Mouse (Mus musculus) lung, adult 2 months (tissue): ENCODE measurements around the gene Ube2n. TPM values are rescaled to one million over a fixed set of nuclear protein-coding genes. Genes with fewer than 3 reads are reported as not detected.

Source experiments
- DNase-seq: peaks from one replicate; pipeline ENCODE4 v3.0.0; 2022
- H3K4me1 ChIP-seq: fragments of 200-500 bp; 2 replicates; pipeline ENCODE4 v1.6.1; 2011; ENCODE audit warnings: low read length; ENCODE audit not compliant: control insufficient read depth, insufficient read depth
- H3K4me3 ChIP-seq: fragments of 200-500 bp; replicated peaks from 2 replicates; pipeline ENCODE3; 2011; ENCODE audit warnings: low read depth, mild to moderate bottlenecking, control low read depth, low read length; ENCODE audit errors: extremely low read depth
- CTCF ChIP-seq: fragments of 200-500 bp; IDR thresholded peaks from 2 replicates; pipeline ENCODE4 v1.5.1; 2011; ENCODE audit warnings: mild to moderate bottlenecking, low read length, control low read depth; ENCODE audit not compliant: insufficient read depth
- POLR2A ChIP-seq: fragments of 200-500 bp; IDR thresholded peaks from 2 replicates; pipeline ENCODE4 v1.6.1; 2011; ENCODE audit warnings: low read depth, mild to moderate bottlenecking, control low read depth, low read length, borderline replicate concordance; ENCODE audit errors: extremely low read depth
- WGBS: fragments of 180-500 bp; shearing (Covaris S2); methylation state at CpG from one replicate; pipeline ENCODE4 v1.1.7; 2018; 5-methylcytosine and 5-hydroxymethylcytosine counted together
- polyA plus RNA-seq: library from polyadenylated mRNA; depleted of rRNA; stranded (reverse); fragments of >200 nt; gene quantifications from 2 replicates; pipeline ENCODE4 v1.2.3, GENCODE M21; 2012; rRNA removed

The Ube2n gene
- polyA plus RNA-seq, 1 experiment = 41.1 TPM

DNA sequence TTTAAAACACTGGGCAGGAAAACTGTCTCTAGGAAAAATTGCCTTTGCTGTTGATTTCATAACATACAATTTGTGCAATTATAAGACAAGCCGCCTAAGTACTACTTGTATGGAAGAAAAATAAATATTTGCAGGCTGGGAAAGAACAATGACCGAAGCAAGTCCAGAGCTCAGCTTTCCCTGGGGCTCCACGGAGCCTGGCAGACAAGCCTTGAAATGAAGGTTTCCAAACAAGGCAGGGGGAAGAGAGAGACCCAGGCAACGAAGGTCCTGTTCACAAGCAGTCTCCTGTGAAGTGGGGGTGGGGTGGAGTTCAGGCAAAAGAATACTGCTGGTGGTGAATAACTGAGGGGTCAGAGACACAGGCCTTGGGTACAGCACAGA lies 62.6 kb downstream of the Ube2n start:
- Histone ChIP-seq H3K4me3 (no peak overlapping the region), H3K4me1 (no peaks in the 10 kb centered on the region; the same call in 1 of the 2 replicates)
- TF ChIP-seq POLR2A = no peak
- whole genome bisulfite sequencing = 36% methylated on average over 4 of the region's 4 CpGs
- peak; percentile 20 for DNase-seq

DNA sequence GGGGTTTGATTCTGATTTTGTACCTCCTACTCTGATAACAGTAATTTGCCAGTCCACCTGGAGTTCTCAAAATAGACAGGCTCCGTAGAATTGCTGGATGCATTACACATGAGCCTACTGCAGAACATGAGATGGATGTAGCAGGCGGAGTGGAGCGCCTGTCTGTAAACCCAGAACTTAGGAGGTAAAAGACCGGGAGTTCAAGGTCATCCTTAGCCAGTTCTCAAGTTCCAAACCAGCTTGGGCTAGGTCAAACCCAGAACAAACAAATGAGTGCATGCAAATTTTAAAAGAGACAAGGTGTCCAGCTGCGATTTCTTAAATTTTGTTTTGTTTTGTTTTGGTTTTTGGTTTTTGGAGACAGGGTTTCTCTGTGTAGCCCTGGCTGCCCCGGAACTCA lies 70.6 kb downstream of the Ube2n start:
- H3K4me3 ChIP-seq = no peak overlapping the region
- no peaks in the 10 kb centered on the region for H3K4me1 ChIP-seq
- TF ChIP-seq CTCF = no peak
- no peak for TF ChIP-seq POLR2A
- WGBS = 92% methylated on average over 6 of the region's 6 CpGs
- no peak for DNase-seq

DNA sequence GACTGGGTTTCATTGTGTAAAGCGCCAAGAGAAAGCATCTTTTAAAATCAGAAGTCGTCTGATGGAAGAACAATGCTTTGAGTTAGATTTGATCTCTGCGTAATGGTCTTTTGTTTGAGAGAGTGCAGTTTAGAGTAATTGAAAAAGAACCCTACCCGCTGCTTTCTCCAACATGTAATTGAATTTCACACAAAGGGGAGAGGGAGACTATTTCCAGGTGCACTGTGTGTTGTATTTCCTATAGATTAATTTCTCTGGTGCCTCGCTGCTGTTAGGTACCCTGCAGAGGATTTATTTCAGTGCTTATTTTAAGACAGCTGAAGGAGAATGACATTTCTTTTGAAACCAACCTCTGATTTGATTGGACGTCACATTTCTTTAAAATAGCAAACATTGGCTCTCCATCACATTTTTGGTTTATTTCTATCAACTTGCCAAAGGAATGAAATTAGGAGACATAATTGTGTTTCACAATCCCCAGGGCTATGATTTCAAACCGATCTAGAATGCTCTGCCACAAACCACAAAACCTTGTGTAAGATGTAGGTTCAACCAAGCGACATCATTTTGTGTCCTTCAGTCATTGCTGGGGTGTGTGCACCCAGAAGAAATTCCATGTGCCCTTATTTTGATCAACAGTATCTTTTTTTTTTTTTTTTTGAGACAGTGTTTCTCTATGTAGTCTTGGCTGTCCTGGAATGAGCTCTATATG lies 72.7 kb downstream of the Ube2n start:
- Histone ChIP-seq H3K4me3 (no peak overlapping the region), H3K4me1 (no peaks in the 10 kb centered on the region)
- 74% methylated on average over 8 of the region's 8 CpGs for WGBS
- DNase-seq = no peak
- TF ChIP-seq CTCF (no peak), POLR2A (no peak)

DNA sequence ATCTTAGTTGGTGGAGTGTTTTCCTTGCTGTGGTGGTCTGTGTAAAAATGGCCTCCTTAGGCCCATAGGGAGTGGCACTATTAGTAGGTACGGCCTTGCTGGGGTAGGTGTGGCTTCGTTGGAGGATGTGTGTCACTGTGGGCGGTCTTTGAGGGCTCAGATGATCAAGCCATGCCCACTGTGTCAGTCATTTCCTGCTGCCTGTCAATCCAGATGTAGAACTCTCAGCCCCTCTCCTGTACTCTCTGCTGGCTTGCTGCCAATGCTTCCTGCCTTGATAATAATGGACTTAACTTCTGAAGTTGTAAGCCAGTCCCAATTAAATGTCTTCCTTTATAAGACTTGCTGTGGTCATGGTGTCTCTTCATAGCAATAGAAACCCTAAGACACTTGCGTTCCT lies 74.3 kb downstream of the Ube2n start:
- no peak for DNase-seq
- no peak for TF ChIP-seq POLR2A
- TF ChIP-seq CTCF = no peak
- no peak overlapping the region for H3K4me3 ChIP-seq
- 88% methylated on average over 4 of the region's 4 CpGs for WGBS
- no peaks in the 10 kb centered on the region for H3K4me1 ChIP-seq

DNA sequence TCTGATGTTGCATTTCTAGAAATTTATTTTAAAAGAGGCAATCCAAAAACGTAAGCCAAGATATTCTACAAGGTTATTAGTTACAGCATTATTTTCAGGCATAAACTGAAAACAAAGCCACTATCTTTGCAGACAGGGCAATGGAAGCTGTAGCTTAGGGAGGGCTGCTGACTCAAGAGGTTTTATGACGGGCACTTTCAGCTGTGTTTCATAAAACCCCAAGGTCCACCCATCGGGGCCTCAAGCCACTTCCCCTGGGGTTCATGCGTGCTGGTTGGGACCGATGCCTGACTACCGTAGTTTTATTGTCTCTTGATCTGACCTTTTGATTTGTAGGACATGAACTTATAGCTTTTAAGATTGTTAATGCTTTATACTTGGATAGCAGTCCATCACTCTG lies 75.3 kb downstream of the Ube2n start:
- no peak for DNase-seq

DNA sequence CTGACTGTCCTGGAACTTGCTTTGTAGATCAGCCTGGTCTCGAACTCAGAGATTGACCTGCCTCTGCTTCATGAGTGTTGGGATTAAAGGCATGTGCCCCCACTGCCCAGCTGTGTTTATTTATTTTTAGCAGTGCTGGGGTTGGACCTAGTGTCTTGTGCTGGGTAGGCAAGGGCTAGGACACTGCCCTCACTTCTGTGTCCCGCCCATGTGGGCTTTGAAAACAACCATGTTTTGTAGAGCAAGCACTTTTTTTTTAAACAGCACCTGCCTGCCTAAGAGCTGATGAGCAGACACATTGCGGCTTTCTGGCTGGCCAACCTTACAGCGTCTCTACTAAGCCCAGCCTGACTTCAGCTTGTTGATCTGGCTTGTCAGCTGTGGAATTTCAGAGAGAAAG lies 76.3 kb downstream of the Ube2n start:
- no peaks in the 10 kb centered on the region for H3K4me1 ChIP-seq
- H3K4me3 ChIP-seq = no peak overlapping the region
- 84% methylated on average over 4 of the region's 4 CpGs for WGBS
- TF ChIP-seq CTCF (no peak), POLR2A (no peak)
- no peak for DNase-seq

More for the DNA sequence above, 75.3 kb downstream of the Ube2n start:
- WGBS = 84% methylated on average over 6 of the region's 6 CpGs
- H3K4me1 ChIP-seq = no peaks in the 10 kb centered on the region
- TF ChIP-seq CTCF = no peak
- TF ChIP-seq POLR2A = no peak
- no peak overlapping the region for H3K4me3 ChIP-seq

DNA sequence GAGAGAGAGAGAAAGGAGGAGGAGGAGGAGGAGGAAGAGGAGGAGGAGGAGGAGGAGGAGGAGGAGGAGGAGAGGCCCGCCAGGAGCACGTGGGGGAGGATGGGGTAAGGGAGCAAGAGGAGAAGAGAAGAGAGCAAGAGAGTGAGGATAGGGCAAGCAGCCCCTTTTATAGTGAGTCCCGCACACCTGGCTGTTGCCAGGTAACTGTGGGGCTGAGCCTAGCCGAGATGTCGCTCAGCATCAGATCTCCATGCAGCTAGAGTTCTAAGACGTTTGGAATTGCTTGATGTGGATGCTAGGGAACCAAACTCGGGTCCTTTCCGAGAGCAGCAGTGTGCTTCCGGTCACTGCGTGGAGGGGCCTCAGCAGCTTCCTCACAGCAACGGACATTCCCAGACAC lies 79.5 kb downstream of the Ube2n start:
- 70% methylated on average over 11 of the region's 11 CpGs for WGBS
- no peaks in the 10 kb centered on the region for H3K4me1 ChIP-seq
- TF ChIP-seq CTCF (no peak), POLR2A (no peak)
- DNase-seq = no peak
- H3K4me3 ChIP-seq = no peak overlapping the region

Other genes with a start within 250 kb of the Ube2n start
- gene Cradd, start 191.0 kb upstream of the Ube2n start, polyA plus RNA-seq = 21.0 and 21.8 TPM in 2 replicates
- gene Socs2, start 98.0 kb upstream of the Ube2n start, polyA plus RNA-seq = 83.1 and 140 TPM in 2 replicates
- gene Mrpl42, start 13.2 kb upstream of the Ube2n start, polyA plus RNA-seq = 39.3 and 80.6 TPM in 2 replicates
- gene Nudt4, start 49.0 kb downstream of the Ube2n start, polyA plus RNA-seq = 18.7 and 22.5 TPM in 2 replicates
- gene Anapc15-ps, start 158.3 kb downstream of the Ube2n start, polyA plus RNA-seq = not detected in 2 replicates